Mouse (Mus musculus) myocyte (in vitro differentiated cells): Measurements from ENCODE around the gene Cstad.

Experiments
- CEBPB ChIP-seq: IDR thresholded peaks from 2 replicates; pipeline ENCODE4 v1.6.1; 2011; ENCODE audit warnings: mild to moderate bottlenecking, moderate library complexity; ENCODE audit not compliant: poor library complexity, insufficient read depth, severe bottlenecking
- E2F4 ChIP-seq: IDR thresholded peaks from one replicate; pipeline ENCODE4 v1.6.1; 2011; ENCODE audit warnings: mild to moderate bottlenecking, control low read depth, moderate library complexity; ENCODE audit not compliant: insufficient read depth
- MAX ChIP-seq: IDR thresholded peaks from one replicate; pipeline ENCODE4 v1.6.1; 2011; ENCODE audit warnings: low read depth, mild to moderate bottlenecking, control low read depth
- MYOD1 ChIP-seq, 3 experiments: IDR thresholded peaks; one replicate each; pipeline ENCODE4 v1.6.1; 2011; ENCODE audit warnings: control low read depth in 2 of 3, low read depth in 2 of 3, mild to moderate bottlenecking in 2 of 3, moderate library complexity in 1 of 3; ENCODE audit not compliant: insufficient read length in 2 of 3, control insufficient read depth in 1 of 3
- MYOG ChIP-seq, 3 experiments: IDR thresholded peaks; one replicate each; pipeline ENCODE4 v1.6.1; 2011; ENCODE audit warnings: control low read depth in 2 of 3, low read depth in 2 of 3, mild to moderate bottlenecking in 2 of 3; ENCODE audit not compliant: insufficient read length in 2 of 3, control insufficient read depth in 1 of 3, insufficient read depth in 1 of 3
- POLR2A ChIP-seq: IDR thresholded peaks from one replicate; pipeline ENCODE4 v1.6.1; 2011; ENCODE audit warnings: low read depth, mild to moderate bottlenecking, control low read depth, moderate library complexity; ENCODE audit not compliant: insufficient read length
- POLR2AphosphoS2 ChIP-seq: IDR thresholded peaks from one replicate; pipeline ENCODE4 v1.6.1; 2011; ENCODE audit warnings: low read depth, control low read depth; ENCODE audit not compliant: insufficient read length
- REST ChIP-seq: IDR thresholded peaks from one replicate; pipeline ENCODE4 v1.6.1; 2011; ENCODE audit warnings: mild to moderate bottlenecking, control low read depth, moderate library complexity; ENCODE audit not compliant: insufficient read depth, insufficient read length
- SRF ChIP-seq: IDR thresholded peaks from one replicate; pipeline ENCODE4 v1.6.1; 2011; ENCODE audit warnings: low read depth; ENCODE audit not compliant: control insufficient read depth, insufficient read length
- TCF12 ChIP-seq: IDR thresholded peaks from one replicate; pipeline ENCODE4 v1.6.1; 2011; ENCODE audit warnings: mild to moderate bottlenecking, control low read depth; ENCODE audit not compliant: poor library complexity, insufficient read depth, severe bottlenecking
- TCF3 ChIP-seq: IDR thresholded peaks from one replicate; pipeline ENCODE4 v1.6.1; 2011; ENCODE audit warnings: low read depth, control low read depth; ENCODE audit not compliant: insufficient read length
- USF1 ChIP-seq: IDR thresholded peaks from one replicate; pipeline ENCODE4 v1.6.1; 2011; ENCODE audit warnings: low read depth, mild to moderate bottlenecking, control low read depth, moderate library complexity

GRCm38 (mm10) chr2:30626058-30626675 lies 31.3 kb downstream of the Cstad start:
- TF ChIP-seq POLR2A = no peak
- TF ChIP-seq MAX = no peak
- no peak for TF ChIP-seq USF1
- no peak for TF ChIP-seq POLR2AphosphoS2
- no peak for TF ChIP-seq TCF12
- TF ChIP-seq MYOD1 (IDR thresholded peaks at IDR 0.05; ENCODE audit: control insufficient read depth in 1 of 3, insufficient read length in 2 of 3, low read depth in 2 of 3) = no peak
- TF ChIP-seq E2F4 = no peak
- TF ChIP-seq CEBPB = no peak
- no peak for TF ChIP-seq MYOG (IDR thresholded peaks at IDR 0.05; ENCODE audit: control insufficient read depth in 1 of 3, insufficient read depth in 1 of 3, insufficient read length in 2 of 3, low read depth in 2 of 3)
- TF ChIP-seq SRF = no peak
- no peak for TF ChIP-seq REST
- TF ChIP-seq TCF3 = no peak
